In genomic region chr4:92265878-92266277, GRCm38 (mm10) we compare ENCODE assay signal across 23 mouse cellular contexts.
DNase-seq lines count a peak whose midpoint lies in the region; ATAC-seq and TF ChIP-seq lines count a peak whose summit lies in the region.
"Had no signal": no experiment of that assay in that cellular context is flagged by ENCODE, and none has a peak within 500 bp of the region (broad histone marks: within the 10 kb centered on the region; RNA-seq: fewer than 3 reads in every experiment).

No protein-coding gene starts in this region.

- no peaks in the 10 kb centered on the region for H3K27me3 ChIP-seq in forebrain, embryonic 14.5 days (replicated peaks; ENCODE audit: control insufficient read depth, insufficient read depth, low read length)
- H3K27me3 ChIP-seq in forebrain, embryonic 13.5 days = no peaks in the 10 kb centered on the region
- H3K27me3 ChIP-seq in forebrain, embryonic 15.5 days = no peaks in the 10 kb centered on the region
- H3K27me3 ChIP-seq in forebrain, embryonic 10.5 days (ENCODE audit: poor library complexity, severe bottlenecking) = no peaks in the 10 kb centered on the region
- no peaks in the 10 kb centered on the region for H3K27me3 ChIP-seq in forebrain, embryonic 16.5 days (replicated peaks; ENCODE audit: control insufficient read depth, insufficient read depth, low read length)
- H3K27me3 ChIP-seq in forebrain, embryonic 11.5 days (ENCODE audit: control insufficient read depth, insufficient read depth, low read length) = no peaks in the 10 kb centered on the region
- H3K27me3 ChIP-seq: CH12.LX, Patski had no signal

- H3K4me3 ChIP-seq in forebrain, embryonic 14.5 days (ENCODE audit: low read depth, low read length) = no peak overlapping the region
- H3K4me3 ChIP-seq in forebrain, embryonic 13.5 days = no peak overlapping the region
- H3K4me3 ChIP-seq in forebrain, embryonic 15.5 days = no peak overlapping the region
- no peak overlapping the region for H3K4me3 ChIP-seq in forebrain, embryonic 10.5 days
- H3K4me3 ChIP-seq in forebrain, embryonic 16.5 days (replicated peaks; ENCODE audit: low read length) = no peak overlapping the region
- H3K4me3 ChIP-seq in forebrain, embryonic 11.5 days (ENCODE audit: low read depth, low read length) = no peak overlapping the region

- peak; percentile 48; the same call in 1 of the 2 replicates for ATAC-seq in forebrain, embryonic 14.5 days
- no peak for ATAC-seq in forebrain, embryonic 13.5 days
- ATAC-seq in forebrain, embryonic 15.5 days (replicated peaks) = peak; percentile 55; the same call in 1 of the 2 replicates
- peak; percentile 62 for ATAC-seq in forebrain, embryonic 16.5 days
- ATAC-seq in forebrain, embryonic 11.5 days (replicated peaks; ENCODE audit: low FRiP score) = no peak
- ATAC-seq: activated CD4-positive, CD25-positive, alpha-beta regulatory T cell, adult 4 months; CD4-positive, CD25-positive, alpha-beta regulatory T cell, adult 4 months; Patski had no signal

- TF ChIP-seq CTCF in brain, embryonic 14.5 days (IDR thresholded peaks at IDR 0.05; ENCODE audit: borderline replicate concordance, extremely low read depth, insufficient read depth, insufficient read length) = no peak

- WGBS in forebrain, embryonic 14.5 days = 49% methylated on average over 1 of the region's 1 CpGs
- WGBS in forebrain, embryonic 13.5 days = 47% methylated on average over 1 of the region's 1 CpGs
- 20% methylated on average over 1 of the region's 1 CpGs for WGBS in forebrain, embryonic 15.5 days
- WGBS in forebrain, embryonic 10.5 days = 80% methylated on average over 1 of the region's 1 CpGs
- WGBS in forebrain, embryonic 16.5 days = 45% methylated on average over 1 of the region's 1 CpGs
- WGBS in forebrain, embryonic 11.5 days = 65% methylated on average over 1 of the region's 1 CpGs

- DNase-seq in forebrain, embryonic 14.5 days (ENCODE audit: low spot score) = peak; percentile 40
- DNase-seq in forebrain, embryonic 10.5 days (ENCODE audit: extremely low spot score, low spot score) = no peak
- DNase-seq in forebrain, embryonic 11.5 days (ENCODE audit: low spot score) = no peak
- peak; percentile 73 for DNase-seq in brain, embryonic 14.5 days (ENCODE audit: low read depth)
- no peak for DNase-seq in spleen, postnatal 10 days (ENCODE audit: low spot score in 2 of 2)
- DNase-seq: adrenal gland, adult 2 months; adrenal gland, adult 8-10 months; adrenal gland, postnatal 10 days; adrenal gland, postnatal 14 days; adrenal gland, postnatal 25 days; adrenal gland, postnatal 36 days; B cell, adult 2 months; cerebellum, adult 11 months; cerebellum, adult 11-12 months; cerebellum, adult 18-20 months had no signal

- H3K4me1 ChIP-seq in forebrain, embryonic 14.5 days (ENCODE audit: control insufficient read depth, insufficient read depth, low read length) = no peaks in the 10 kb centered on the region
- H3K4me1 ChIP-seq in forebrain, embryonic 13.5 days = no peaks in the 10 kb centered on the region
- H3K4me1 ChIP-seq in forebrain, embryonic 15.5 days = no peaks in the 10 kb centered on the region
- no peaks in the 10 kb centered on the region for H3K4me1 ChIP-seq in forebrain, embryonic 10.5 days
- no peaks in the 10 kb centered on the region for H3K4me1 ChIP-seq in forebrain, embryonic 16.5 days (replicated peaks; ENCODE audit: control insufficient read depth, insufficient read depth, low read length)
- H3K4me1 ChIP-seq in forebrain, embryonic 11.5 days (replicated peaks; ENCODE audit: control insufficient read depth, insufficient read depth, low read length) = no peaks in the 10 kb centered on the region

- no peaks in the 10 kb centered on the region for H3K9me3 ChIP-seq in forebrain, embryonic 14.5 days (replicated peaks; ENCODE audit: control insufficient read depth, low read length)
- H3K9me3 ChIP-seq in forebrain, embryonic 13.5 days (replicated peaks) = no peaks in the 10 kb centered on the region
- H3K9me3 ChIP-seq in forebrain, embryonic 15.5 days = no peaks in the 10 kb centered on the region
- H3K9me3 ChIP-seq in forebrain, embryonic 10.5 days = no peaks in the 10 kb centered on the region
- no peaks in the 10 kb centered on the region for H3K9me3 ChIP-seq in forebrain, embryonic 16.5 days (ENCODE audit: control insufficient read depth, low read length)
- no peaks in the 10 kb centered on the region for H3K9me3 ChIP-seq in forebrain, embryonic 11.5 days (ENCODE audit: control insufficient read depth, low read length)
- H3K9me3 ChIP-seq: G1E had no signal

- H3K9ac ChIP-seq in forebrain, embryonic 14.5 days (ENCODE audit: low read length) = no peak overlapping the region
- no peak overlapping the region for H3K9ac ChIP-seq in forebrain, embryonic 13.5 days
- no peak overlapping the region for H3K9ac ChIP-seq in forebrain, embryonic 15.5 days (replicated peaks)
- no peak overlapping the region for H3K9ac ChIP-seq in forebrain, embryonic 16.5 days (replicated peaks; ENCODE audit: low read depth, low read length)
- no peak overlapping the region for H3K9ac ChIP-seq in forebrain, embryonic 11.5 days (ENCODE audit: low read length)

- no peak for TF ChIP-seq POLR2A in brain, embryonic 14.5 days (IDR thresholded peaks at IDR 0.05; ENCODE audit: borderline replicate concordance, extremely low read depth, insufficient read depth, insufficient read length, poor library complexity, severe bottlenecking)

- H3K36me3 ChIP-seq in forebrain, embryonic 14.5 days (ENCODE audit: control insufficient read depth, insufficient read depth, low read length) = no peaks in the 10 kb centered on the region
- H3K36me3 ChIP-seq in forebrain, embryonic 13.5 days (ENCODE audit: poor library complexity, severe bottlenecking) = no peaks in the 10 kb centered on the region
- H3K36me3 ChIP-seq in forebrain, embryonic 15.5 days = no peaks in the 10 kb centered on the region
- no peaks in the 10 kb centered on the region for H3K36me3 ChIP-seq in forebrain, embryonic 10.5 days (replicated peaks)
- H3K36me3 ChIP-seq in forebrain, embryonic 16.5 days (ENCODE audit: control insufficient read depth, insufficient read depth) = no peaks in the 10 kb centered on the region
- no peaks in the 10 kb centered on the region for H3K36me3 ChIP-seq in forebrain, embryonic 11.5 days (ENCODE audit: control insufficient read depth, insufficient read depth, low read length)
- H3K36me3 ChIP-seq: G1E had no signal

- H3K27ac ChIP-seq in forebrain, embryonic 14.5 days (ENCODE audit: low read depth, low read length) = no peak overlapping the region
- no peak overlapping the region for H3K27ac ChIP-seq in forebrain, embryonic 13.5 days
- H3K27ac ChIP-seq in forebrain, embryonic 15.5 days (replicated peaks) = no peak overlapping the region
- H3K27ac ChIP-seq in forebrain, embryonic 10.5 days = no peak overlapping the region
- no peak overlapping the region for H3K27ac ChIP-seq in forebrain, embryonic 16.5 days (ENCODE audit: low read length)
- H3K27ac ChIP-seq in forebrain, embryonic 11.5 days (ENCODE audit: low read depth, low read length) = no peak overlapping the region

- no peak overlapping the region for H3K4me2 ChIP-seq in forebrain, embryonic 14.5 days (ENCODE audit: low read length)
- no peak overlapping the region for H3K4me2 ChIP-seq in forebrain, embryonic 13.5 days
- no peak overlapping the region for H3K4me2 ChIP-seq in forebrain, embryonic 15.5 days (replicated peaks)
- no peak overlapping the region for H3K4me2 ChIP-seq in forebrain, embryonic 16.5 days (ENCODE audit: low read length)
- H3K4me2 ChIP-seq in forebrain, embryonic 11.5 days (ENCODE audit: low read depth, low read length, severe bottlenecking) = no peak overlapping the region

Comparison
In these comparisons a context has a peak if more than half of its experiments do, and no peak if none do; other contexts are left out.
1. ATAC-seq: peak in forebrain, embryonic 14.5 days (single experiment), forebrain, embryonic 15.5 days (single experiment) and forebrain, embryonic 16.5 days (single experiment); none in forebrain, embryonic 13.5 days (single experiment) and forebrain, embryonic 11.5 days (single experiment).
2. DNase-seq: peak in forebrain, embryonic 14.5 days (single experiment) and brain, embryonic 14.5 days (single experiment); none in forebrain, embryonic 10.5 days (single experiment), forebrain, embryonic 11.5 days (single experiment) and spleen, postnatal 10 days (0 of 2).